In the genomic region with DNA sequence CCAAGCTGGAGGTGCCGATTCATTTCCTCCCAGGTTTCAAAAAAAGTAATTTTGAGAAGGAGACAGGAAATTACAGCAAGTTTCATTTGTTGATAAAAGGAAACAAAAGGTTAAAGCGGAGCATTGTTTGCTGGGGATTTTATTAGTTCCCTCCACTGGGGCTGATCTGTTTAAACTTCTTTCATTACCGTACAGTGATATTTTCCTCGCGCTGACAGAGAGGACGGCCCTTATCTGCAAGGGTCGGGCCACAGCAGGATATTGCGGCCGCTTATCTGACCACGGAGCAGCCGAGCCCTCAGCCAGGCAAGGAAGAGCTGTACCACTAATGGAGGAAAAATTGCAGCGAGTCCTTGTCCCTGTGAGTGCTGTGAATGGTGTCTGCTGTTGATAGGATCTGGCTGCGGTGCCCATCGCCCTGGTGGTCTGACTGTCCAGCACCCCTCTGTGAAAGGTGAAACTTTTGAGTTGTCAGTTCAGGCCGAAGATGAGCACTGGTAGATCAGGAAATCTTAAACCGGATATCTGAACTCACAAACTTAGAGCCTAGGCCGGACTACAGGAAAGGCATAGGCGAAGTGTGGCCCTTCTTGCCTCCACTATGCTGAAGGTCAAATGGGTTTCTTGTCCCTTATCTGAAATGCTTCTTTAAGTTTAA, we compare ENCODE assay signal across 8 mouse cellular contexts. TPM values are rescaled to one million over a fixed set of nuclear protein-coding genes. Genes with fewer than 3 reads are reported as not detected.
DNase-seq lines count a peak whose midpoint lies in the region; ATAC-seq and TF ChIP-seq lines count a peak whose summit lies in the region.

No protein-coding gene starts in this region.

- 56% methylated on average over 18 of the region's 18 CpGs for WGBS in midbrain, embryonic 10.5 days
- 55% methylated on average over 18 of the region's 18 CpGs for WGBS in midbrain, postnatal 0 days
- 16% methylated on average over 18 of the region's 18 CpGs for WGBS in intestine, postnatal 0 days

- TF ChIP-seq CTCF in midbrain, postnatal 0 days (IDR thresholded peaks at IDR 0.05) = no peak
- no peak for TF ChIP-seq CTCF in intestine, postnatal 0 days (IDR thresholded peaks at IDR 0.05; ENCODE audit: low read depth)

- no peak for ATAC-seq in midbrain, postnatal 0 days (ENCODE audit: low FRiP score)
- peak; percentile 86 for ATAC-seq in erythroid progenitor cell, adult 5-6 weeks (replicated peaks; ENCODE audit: low FRiP score, poor library complexity, severe bottlenecking)
- peak; percentile 42; the same call in 1 of the 2 replicates for ATAC-seq in intestine, postnatal 0 days

- H3K9me3 ChIP-seq in midbrain, embryonic 10.5 days (replicated peaks) = no peaks in the 10 kb centered on the region
- no peaks in the 10 kb centered on the region for H3K9me3 ChIP-seq in midbrain, postnatal 0 days (ENCODE audit: low read length)
- H3K9me3 ChIP-seq in intestine, postnatal 0 days (ENCODE audit: control insufficient read depth) = no peaks in the 10 kb centered on the region
- no peaks in the 10 kb centered on the region for H3K9me3 ChIP-seq in megakaryocyte, embryonic 14.5 days

- no peak for DNase-seq in midbrain, embryonic 10.5 days (ENCODE audit: low spot score)
- no peak for DNase-seq in midbrain, postnatal 0 days (ENCODE audit: low spot score)
- DNase-seq in retina, embryonic 14.5 days (ENCODE audit: low spot score) = no peak
- no peak for DNase-seq in urinary bladder, postnatal 25 days (ENCODE audit: low spot score)
- no peak for DNase-seq in layer of hippocampus, adult 11-12 months (ENCODE audit: low spot score)

- no peak overlapping the region for H3K9ac ChIP-seq in midbrain, postnatal 0 days (replicated peaks; ENCODE audit: low read length, poor library complexity, severe bottlenecking)
- no peak overlapping the region for H3K9ac ChIP-seq in intestine, postnatal 0 days (ENCODE audit: low read depth, low read length)

- H3K36me3 ChIP-seq in midbrain, embryonic 10.5 days = no peaks in the 10 kb centered on the region
- no peaks in the 10 kb centered on the region for H3K36me3 ChIP-seq in midbrain, postnatal 0 days (ENCODE audit: insufficient read depth, low read length)
- no peaks in the 10 kb centered on the region for H3K36me3 ChIP-seq in intestine, postnatal 0 days (ENCODE audit: control insufficient read depth, insufficient read depth)
- H3K36me3 ChIP-seq in megakaryocyte, embryonic 14.5 days (replicated peaks; ENCODE audit: low read length) = no peaks in the 10 kb centered on the region

- peak overlapping the region; percentile 64; the same call in 1 of the 2 replicates for H3K27ac ChIP-seq in midbrain, embryonic 10.5 days (replicated peaks)
- no peak overlapping the region for H3K27ac ChIP-seq in midbrain, postnatal 0 days (ENCODE audit: low read depth, low read length)
- H3K27ac ChIP-seq in intestine, postnatal 0 days (ENCODE audit: low read depth, low read length) = peak overlapping the region; percentile 16; the same call in 1 of the 2 replicates

- H3K4me1 ChIP-seq in midbrain, embryonic 10.5 days = peaks cover 49% of the 10 kb centered on the region
- H3K4me1 ChIP-seq in midbrain, postnatal 0 days (ENCODE audit: insufficient read depth, low read length) = no peaks in the 10 kb centered on the region
- H3K4me1 ChIP-seq in intestine, postnatal 0 days (replicated peaks; ENCODE audit: control insufficient read depth, insufficient read depth, low read length) = peaks cover 13% of the 10 kb centered on the region
- H3K4me1 ChIP-seq in megakaryocyte, embryonic 14.5 days = peaks cover 74% of the 10 kb centered on the region

- no peaks in the 10 kb centered on the region; the same call in 1 of the 2 replicates for H3K27me3 ChIP-seq in midbrain, embryonic 10.5 days (ENCODE audit: low read depth, poor library complexity, severe bottlenecking)
- H3K27me3 ChIP-seq in midbrain, postnatal 0 days (ENCODE audit: insufficient read depth, low read length) = no peaks in the 10 kb centered on the region
- H3K27me3 ChIP-seq in intestine, postnatal 0 days (replicated peaks; ENCODE audit: control insufficient read depth, insufficient read depth, low read length) = no peaks in the 10 kb centered on the region
- peaks cover 72% of the 10 kb centered on the region for H3K27me3 ChIP-seq in megakaryocyte, embryonic 14.5 days (replicated peaks)

- H3K4me2 ChIP-seq in midbrain, postnatal 0 days (ENCODE audit: low read depth, low read length, poor library complexity, severe bottlenecking) = no peak overlapping the region
- peak overlapping the region; percentile 54 for H3K4me2 ChIP-seq in intestine, postnatal 0 days (replicated peaks; ENCODE audit: low read depth)

- no peak overlapping the region for H3K4me3 ChIP-seq in midbrain, embryonic 10.5 days
- no peak overlapping the region for H3K4me3 ChIP-seq in midbrain, postnatal 0 days (ENCODE audit: low read depth, low read length)
- peak overlapping the region; percentile 9; the same call in 1 of the 2 replicates for H3K4me3 ChIP-seq in intestine, postnatal 0 days (ENCODE audit: low read depth, low read length)
- H3K4me3 ChIP-seq in megakaryocyte, embryonic 14.5 days (replicated peaks) = peak overlapping the region; percentile 90

RNA-seq across cellular contexts. Expression of a gene that starts 28.1 kb away (rescaled TPM):
- 103 and 112 TPM in 2 replicates for polyA plus RNA-seq in midbrain, embryonic 10.5 days (2016; fragmentation: Nextera tagmentation; extraction: Ambion mirVana)
- total RNA-seq in midbrain, postnatal 0 days (2014; rRNA removed) = 4.4 and 5.2 TPM in 2 replicates
- 2.2 and 3.7 TPM in 2 replicates for polyA plus RNA-seq in midbrain, postnatal 0 days (2015; fragmentation: Nextera tagmentation; extraction: Ambion mirVana)
- total RNA-seq in erythroid progenitor cell, adult 5-6 weeks (2015; ENCODE audit: low replicate concordance) = 119 and 122 TPM in 2 replicates
- 145 and 148 TPM in 2 replicates for total RNA-seq in erythroid progenitor cell, adult 5-6 weeks (2017; ENCODE audit: low replicate concordance)
- 8.1 and 8.3 TPM in 2 replicates for polyA plus RNA-seq in intestine, postnatal 0 days (2015; fragmentation: Nextera tagmentation; extraction: Ambion mirVana)
- 0.17 TPM in 1 of 2 replicates, not detected in the other for polyA plus RNA-seq in megakaryocyte, embryonic 14.5 days (2012; ENCODE audit: insufficient read depth, low replicate concordance)

Comparison
In these comparisons a context has a peak if more than half of its experiments do, and no peak if none do; other contexts are left out.
1. RNA of a gene that starts 28.1 kb away (polyA plus RNA-seq): 103 to 112 TPM in midbrain, embryonic 10.5 days; 8.1 to 8.3 TPM in intestine, postnatal 0 days, 2.2 to 3.7 TPM in midbrain, postnatal 0 days and 0.17 TPM in megakaryocyte, embryonic 14.5 days; every median in the first group is over 10 times any median in the second.
2. H3K4me3 ChIP-seq: peak in intestine, postnatal 0 days (single experiment) and megakaryocyte, embryonic 14.5 days (single experiment); none in midbrain, embryonic 10.5 days (single experiment) and midbrain, postnatal 0 days (single experiment).